Mouse (Mus musculus): Measurements from ENCODE around the gene Cep70.

Cep70 gene

GRCm38 (mm10) chr9:99243190-99243894 is at the start of gene Cep70:
Gene Cep70, plus strand, starts transcription at chr9:99243367.
- in situ Hi-C loops (cut with MboI, MseI): loop anchor here (5.0 kb wide), 2 partner anchors 101 to 181 kb away; partner anchors contain the start of gene Pik3cb

GRCm38 (mm10) chr9:99212643-99213042 is 30.5 kb upstream of the Cep70 start:
- in situ Hi-C loops (cut with MboI, MseI): loop anchor here (25.0 kb wide), 1 partner anchor 575 kb away; no protein-coding TSS in a partner anchor

- in situ Hi-C loops (cut with MboI, MseI): loop anchor here (25.0 kb wide), 1 partner anchor 579 kb away; no protein-coding TSS in a partner anchor
These were observed 27.0 kb upstream of the Cep70 start for GRCm38 (mm10) chr9:99216182-99216581.

- in situ Hi-C loops (cut with MboI, MseI): loop anchor here (25.0 kb wide), 1 partner anchor 581 kb away; no protein-coding TSS in a partner anchor
These were observed 25.0 kb upstream of the Cep70 start for GRCm38 (mm10) chr9:99217999-99218719.

GRCm38 (mm10) chr9:99221636-99222035 is 21.5 kb upstream of the Cep70 start:
- in situ Hi-C loops (cut with MboI, MseI): loop anchor here (25.0 kb wide), 1 partner anchor 584 kb away; no protein-coding TSS in a partner anchor

- in situ Hi-C loops (cut with MboI, MseI): loop anchor here (25.0 kb wide), 1 partner anchor 587 kb away; no protein-coding TSS in a partner anchor
These were observed 18.6 kb upstream of the Cep70 start for GRCm38 (mm10) chr9:99224583-99224982.

- in situ Hi-C loops (cut with MboI, MseI): no loop called here
These were observed 13.7 kb upstream of the Cep70 start for GRCm38 (mm10) chr9:99229450-99229849.

GRCm38 (mm10) chr9:99237139-99237538 is 6.0 kb upstream of the Cep70 start, which contains the start of gene Faiml:
Gene Faiml, minus strand, starts transcription at chr9:99237239.
- in situ Hi-C loops (cut with MboI, MseI): loop anchor here (10.0 kb wide), 1 partner anchor 262 kb away; no protein-coding TSS in a partner anchor

- in situ Hi-C loops (cut with MboI, MseI): loop anchor here (10.0 kb wide), 1 partner anchor 263 kb away; no protein-coding TSS in a partner anchor
These were observed 4.9 kb upstream of the Cep70 start for GRCm38 (mm10) chr9:99238276-99238675.

- in situ Hi-C loops (cut with MboI, MseI): loop anchor here (10.0 kb wide), 1 partner anchor 264 kb away; no protein-coding TSS in a partner anchor
These were observed 3.9 kb upstream of the Cep70 start for GRCm38 (mm10) chr9:99239256-99239655.

- in situ Hi-C loops (cut with MboI, MseI): loop anchor here (5.0 kb wide), 2 partner anchors 98 to 178 kb away; partner anchors contain the start of gene Pik3cb
These were observed 2.6 kb upstream of the Cep70 start for GRCm38 (mm10) chr9:99240571-99240970.

- in situ Hi-C loops (cut with MboI, MseI): loop anchor here (5.0 kb wide), 2 partner anchors 100 to 180 kb away; partner anchors contain the start of gene Pik3cb
These were observed 1.1 kb upstream of the Cep70 start for GRCm38 (mm10) chr9:99242035-99242434.

- in situ Hi-C loops (cut with MboI, MseI): loop anchor here (5.0 kb wide), 2 partner anchors 100 to 180 kb away; partner anchors contain the start of gene Pik3cb
These were observed 506 bp upstream of the Cep70 start for GRCm38 (mm10) chr9:99242533-99243189.

GRCm38 (mm10) chr9:99243895-99244293 is 727 bp downstream of the Cep70 start:
- in situ Hi-C loops (cut with MboI, MseI): loop anchor here (5.0 kb wide), 2 partner anchors 102 to 182 kb away; partner anchors contain the start of gene Pik3cb

GRCm38 (mm10) chr9:99248304-99248703 is 5.1 kb downstream of the Cep70 start:
- in situ Hi-C loops (cut with MboI, MseI): no loop called here

GRCm38 (mm10) chr9:99248906-99249305 is 5.7 kb downstream of the Cep70 start:
- in situ Hi-C loops (cut with MboI, MseI): no loop called here

- in situ Hi-C loops (cut with MboI, MseI): no loop called here
These were observed 10.7 kb downstream of the Cep70 start for GRCm38 (mm10) chr9:99253861-99254260.

- in situ Hi-C loops (cut with MboI, MseI): loop anchor here (5.0 kb wide), 1 partner anchor 101 kb away; the partner anchor contains the start of gene Esyt3
These were observed 13.0 kb downstream of the Cep70 start for GRCm38 (mm10) chr9:99256206-99256605.

GRCm38 (mm10) chr9:99256821-99257220 is 13.7 kb downstream of the Cep70 start:
- in situ Hi-C loops (cut with MboI, MseI): loop anchor here (5.0 kb wide), 1 partner anchor 100 kb away; the partner anchor contains the start of gene Esyt3

GRCm38 (mm10) chr9:99258891-99259290 is 15.7 kb downstream of the Cep70 start:
- in situ Hi-C loops (cut with MboI, MseI): loop anchor here (5.0 kb wide), 1 partner anchor 98 kb away; the partner anchor contains the start of gene Esyt3

- in situ Hi-C loops (cut with MboI, MseI): no loop called here
These were observed 61.1 kb downstream of the Cep70 start for GRCm38 (mm10) chr9:99304296-99304695.
